Mouse (Mus musculus) limb, embryonic 13.5 days (tissue): ENCODE measurements around the gene a. TPM values are rescaled to one million over a fixed set of nuclear protein-coding genes. Genes with fewer than 3 reads are reported as not detected.

ENCODE experiments used
- ATAC-seq: fragments of 200-750 bp; cut with Nextera tagmentation; 2 replicates; pipeline ENCODE4 v1.8.0; 2017; ENCODE audit warnings: low read depth, moderate number of reproducible peaks, moderate TSS enrichment; ENCODE audit not compliant: low FRiP score
- H3K27ac ChIP-seq: fragments of 300-500 bp; sonication (generic); 2 replicates; pipeline ENCODE4 v1.5.1; 2015; ENCODE audit warnings: inconsistent platforms, mild to moderate bottlenecking, moderate library complexity
- H3K27me3 ChIP-seq: fragments of 300-500 bp; sonication (generic); 2 replicates; pipeline ENCODE4 v1.6.1; 2015; ENCODE audit warnings: mild to moderate bottlenecking, inconsistent platforms
- H3K36me3 ChIP-seq: fragments of 300-500 bp; sonication (generic); 2 replicates; pipeline ENCODE4 v1.6.1; 2015; ENCODE audit warnings: inconsistent platforms, mild to moderate bottlenecking, moderate library complexity
- H3K4me1 ChIP-seq: fragments of 300-500 bp; sonication (generic); 2 replicates; pipeline ENCODE4 v1.6.1; 2015; ENCODE audit warnings: inconsistent platforms
- H3K4me2 ChIP-seq: fragments of 300-500 bp; sonication (generic); replicated peaks from 2 replicates; pipeline ENCODE4 v1.6.1; 2015; ENCODE audit warnings: inconsistent platforms, mild to moderate bottlenecking, moderate library complexity
- H3K4me3 ChIP-seq: fragments of 300-500 bp; sonication (generic); 2 replicates; pipeline ENCODE4 v1.5.1; 2015; ENCODE audit warnings: moderate library complexity, mild to moderate bottlenecking, inconsistent platforms
- H3K9ac ChIP-seq: fragments of 300-500 bp; sonication (generic); 2 replicates; pipeline ENCODE4 v1.6.1; 2015; ENCODE audit warnings: mild to moderate bottlenecking, inconsistent platforms
- H3K9me3 ChIP-seq: fragments of 300-500 bp; sonication (generic); 2 replicates; pipeline ENCODE4 v1.6.1; 2016; ENCODE audit warnings: inconsistent platforms
- WGBS: fragments of 180-500 bp; shearing (Covaris S2); methylation state at CpG from one replicate; pipeline ENCODE4 v1.1.7; 2015; 5-methylcytosine and 5-hydroxymethylcytosine counted together
- polyA plus RNA-seq: library from polyadenylated mRNA; unstranded; fragments of >200 nt; fragmentation: Nextera tagmentation; extraction: Ambion mirVana; gene quantifications from 2 replicates; pipeline ENCODE4 v1.2.1, GENCODE M21; 2015

a gene
- 10.9 and 12.0 TPM in 2 replicates for polyA plus RNA-seq

GRCm38 (mm10) chr2:154790656-154791483 is at the start of gene a, which contains the start of gene Raly:
TSS of gene a (plus strand) at chr2:154791402.
TSS of gene Raly (plus strand) at chr2:154791096.
- H3K4me2 ChIP-seq: peak within 1 kb of the TSS; percentile 79
- peak within 1 kb of the TSS; percentile 99 for H3K9ac ChIP-seq
- peak within 1 kb of the TSS; percentile 96 for H3K27ac ChIP-seq
- H3K4me1 ChIP-seq: peaks cover 39% of the 10 kb centered on the region
- under 1% methylated on average over 64 of the region's 89 CpGs for WGBS
- peak; percentile 96 for ATAC-seq
- no peaks in the 10 kb centered on the region for H3K27me3 ChIP-seq
- peak within 1 kb of the TSS; percentile 88 for H3K4me3 ChIP-seq
- H3K9me3 ChIP-seq: no peaks in the 10 kb centered on the region
- H3K36me3 ChIP-seq: no peaks in the 10 kb centered on the region

GRCm38 (mm10) chr2:154742911-154743819 is 48.0 kb upstream of the a start:
- no peak for ATAC-seq
- Histone ChIP-seq H3K4me3 (no peak overlapping the region), H3K4me1 (peaks cover 7% of the 10 kb centered on the region; the same call in 1 of the 2 replicates), H3K36me3 (no peaks in the 10 kb centered on the region), H3K9me3 (no peaks in the 10 kb centered on the region), H3K27me3 (no peaks in the 10 kb centered on the region), H3K4me2 (no peak overlapping the region), H3K27ac (no peak overlapping the region), H3K9ac (no peak overlapping the region)
- 44% methylated on average over 10 of the region's 10 CpGs for WGBS

- no peak overlapping the region for H3K27ac ChIP-seq
- H3K4me2 ChIP-seq: no peak overlapping the region
- no peak for ATAC-seq
- no peak overlapping the region for H3K4me3 ChIP-seq
- H3K9ac ChIP-seq: no peak overlapping the region
- no peaks in the 10 kb centered on the region for H3K36me3 ChIP-seq
- H3K9me3 ChIP-seq: no peaks in the 10 kb centered on the region
- no peaks in the 10 kb centered on the region for H3K27me3 ChIP-seq
- H3K4me1 ChIP-seq: peaks cover 3% of the 10 kb centered on the region
- 57% methylated on average over 4 of the region's 4 CpGs for WGBS
Measured at GRCm38 (mm10) chr2:154743915-154744314, 47.3 kb upstream of the a start.

- 90% methylated on average over 2 of the region's 2 CpGs for WGBS
- Histone ChIP-seq H3K27ac (0 out of 2 replicates have a peak overlapping the region, but pooled peaks have one; percentile 28), H3K9ac (no peak overlapping the region), H3K4me3 (no peak overlapping the region), H3K27me3 (no peaks in the 10 kb centered on the region), H3K4me1 (peaks cover 15% of the 10 kb centered on the region), H3K36me3 (no peaks in the 10 kb centered on the region), H3K4me2 (no peak overlapping the region), H3K9me3 (no peaks in the 10 kb centered on the region)
- ATAC-seq: no peak
Measured at GRCm38 (mm10) chr2:154748383-154748782, 42.8 kb upstream of the a start.

GRCm38 (mm10) chr2:154749046-154750036 is 41.9 kb upstream of the a start:
- Histone ChIP-seq H3K9me3 (no peaks in the 10 kb centered on the region), H3K27ac (peak overlapping the region; percentile 28; the same call in 1 of the 2 replicates), H3K4me3 (no peak overlapping the region; the same call in 1 of the 2 replicates), H3K27me3 (no peaks in the 10 kb centered on the region), H3K9ac (no peak overlapping the region), H3K4me1 (peaks cover 15% of the 10 kb centered on the region), H3K36me3 (no peaks in the 10 kb centered on the region), H3K4me2 (peak overlapping the region; percentile 50)
- 32% methylated on average over 23 of the region's 23 CpGs for WGBS
- peak; percentile 72 for ATAC-seq

GRCm38 (mm10) chr2:154751924-154752323 is 39.3 kb upstream of the a start:
- WGBS: 68% methylated on average over 8 of the region's 8 CpGs
- Histone ChIP-seq H3K4me2 (no peak overlapping the region), H3K36me3 (no peaks in the 10 kb centered on the region), H3K4me1 (peaks cover 15% of the 10 kb centered on the region), H3K27ac (no peak overlapping the region), H3K27me3 (no peaks in the 10 kb centered on the region), H3K4me3 (no peak overlapping the region), H3K9ac (no peak overlapping the region), H3K9me3 (no peaks in the 10 kb centered on the region)
- ATAC-seq: no peak

GRCm38 (mm10) chr2:154754068-154754560 is 37.1 kb upstream of the a start:
- Histone ChIP-seq H3K27ac (no peak overlapping the region), H3K36me3 (no peaks in the 10 kb centered on the region), H3K4me2 (no peak overlapping the region), H3K27me3 (no peaks in the 10 kb centered on the region), H3K9me3 (no peaks in the 10 kb centered on the region), H3K4me1 (peaks cover 15% of the 10 kb centered on the region), H3K9ac (no peak overlapping the region), H3K4me3 (no peak overlapping the region)
- no peak for ATAC-seq
- WGBS: 90% methylated on average over 2 of the region's 2 CpGs

GRCm38 (mm10) chr2:154755791-154756190 is 35.4 kb upstream of the a start:
- Histone ChIP-seq H3K9ac (no peak overlapping the region), H3K27me3 (no peaks in the 10 kb centered on the region), H3K4me2 (no peak overlapping the region), H3K27ac (no peak overlapping the region), H3K4me1 (0 out of 2 replicates have a peak, but pooled peaks cover 6% of the 10 kb centered on the region), H3K36me3 (peaks cover 2% of the 10 kb centered on the region; the same call in 1 of the 2 replicates), H3K9me3 (peaks cover 6% of the 10 kb centered on the region; the same call in 1 of the 2 replicates), H3K4me3 (no peak overlapping the region)
- no peak for ATAC-seq
- 58% methylated on average over 6 of the region's 6 CpGs for WGBS

- WGBS: 47% methylated on average over 5 of the region's 5 CpGs
- no peak overlapping the region for H3K4me2 ChIP-seq
- H3K36me3 ChIP-seq: peaks cover 2% of the 10 kb centered on the region; the same call in 1 of the 2 replicates
- H3K9me3 ChIP-seq: peaks cover 13% of the 10 kb centered on the region; the same call in 1 of the 2 replicates
- ATAC-seq: no peak
- H3K27me3 ChIP-seq: no peaks in the 10 kb centered on the region
- H3K9ac ChIP-seq: no peak overlapping the region
- H3K4me3 ChIP-seq: no peak overlapping the region
- H3K4me1 ChIP-seq: peaks cover 6% of the 10 kb centered on the region; the same call in 1 of the 2 replicates
- H3K27ac ChIP-seq: no peak overlapping the region; the same call in 1 of the 2 replicates
Measured at GRCm38 (mm10) chr2:154757691-154758090, 33.5 kb upstream of the a start.

GRCm38 (mm10) chr2:154758454-154758853 is 32.7 kb upstream of the a start:
- Histone ChIP-seq H3K9me3 (peaks cover 13% of the 10 kb centered on the region; the same call in 1 of the 2 replicates), H3K36me3 (peaks cover 2% of the 10 kb centered on the region; the same call in 1 of the 2 replicates), H3K4me3 (no peak overlapping the region), H3K27ac (no peak overlapping the region), H3K9ac (no peak overlapping the region), H3K4me2 (no peak overlapping the region), H3K27me3 (no peaks in the 10 kb centered on the region), H3K4me1 (peaks cover 13% of the 10 kb centered on the region)
- 70% methylated on average over 1 of the region's 1 CpGs for WGBS
- ATAC-seq: no peak

GRCm38 (mm10) chr2:154763226-154763625 is 28.0 kb upstream of the a start:
- Histone ChIP-seq H3K9me3 (peaks cover 13% of the 10 kb centered on the region; the same call in 1 of the 2 replicates), H3K9ac (no peak overlapping the region), H3K27me3 (no peaks in the 10 kb centered on the region), H3K4me2 (no peak overlapping the region), H3K36me3 (peaks cover 2% of the 10 kb centered on the region; the same call in 1 of the 2 replicates), H3K4me3 (no peak overlapping the region), H3K27ac (no peak overlapping the region), H3K4me1 (peaks cover 10% of the 10 kb centered on the region)
- 71% methylated on average over 3 of the region's 3 CpGs for WGBS
- no peak for ATAC-seq
